Mouse (Mus musculus) ES-E14 (cell line): Measurements from ENCODE around the gene Gm609.

Experiments
- CHD2 ChIP-seq: IDR thresholded peaks from 2 replicates; pipeline ENCODE4 v1.6.1; 2014; ENCODE audit warnings: mild to moderate bottlenecking, low read depth, low read length, inconsistent platforms
- HCFC1 ChIP-seq: IDR thresholded peaks from 2 replicates; pipeline ENCODE4 v1.6.1; 2012; ENCODE audit warnings: low read length, inconsistent platforms, borderline replicate concordance; ENCODE audit not compliant: insufficient read depth
- MAFK ChIP-seq: IDR thresholded peaks from 2 replicates; pipeline ENCODE4 v1.6.1; 2014; ENCODE audit warnings: mild to moderate bottlenecking, low read depth, low read length, inconsistent platforms; ENCODE audit not compliant: insufficient read depth
- ZNF384 ChIP-seq: IDR thresholded peaks from 2 replicates; pipeline ENCODE4 v1.6.1; 2012; ENCODE audit warnings: low read depth, low read length, inconsistent platforms

DNA sequence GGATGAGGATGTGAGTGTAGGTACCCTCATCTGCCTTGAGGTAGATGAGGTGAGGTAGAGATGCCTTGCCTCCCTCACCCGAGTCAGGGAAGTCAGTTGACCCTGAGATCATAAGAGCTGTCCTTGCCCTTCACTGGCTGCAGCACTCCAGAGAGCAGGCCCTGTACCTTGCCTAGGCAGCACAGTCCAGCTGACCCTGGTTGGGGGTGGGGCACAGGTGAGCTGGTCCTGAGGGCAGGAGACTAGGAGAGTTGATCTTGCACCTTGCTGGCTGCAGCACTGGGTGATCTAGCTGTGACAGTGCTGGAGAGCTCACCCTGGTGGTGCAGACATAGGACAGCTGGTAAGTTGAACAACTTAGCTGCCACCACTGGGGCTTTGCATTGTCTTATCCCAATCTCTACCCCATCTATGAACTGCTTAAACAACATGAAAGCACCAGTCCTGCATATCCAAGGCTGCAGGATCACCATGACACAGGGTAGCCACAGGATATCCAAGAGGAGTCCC lies 55.5 kb downstream of the Gm609 start:
- TF ChIP-seq MAFK (no peak), HCFC1 (no peak), CHD2 (no peak), ZNF384 (no peak)
